Mouse (Mus musculus) intestine, embryonic 15.5 days (tissue): ENCODE measurements around the gene Kbtbd2. TPM values are rescaled to one million over a fixed set of nuclear protein-coding genes. Genes with fewer than 3 reads are reported as not detected.

Source experiments
- ATAC-seq: fragments of 200-750 bp; cut with Nextera tagmentation; 2 replicates; pipeline ENCODE4 v1.8.0; 2017; ENCODE audit warnings: moderate TSS enrichment, moderate library complexity
- H3K27ac ChIP-seq: fragments of 300-500 bp; sonication (generic); 2 replicates; pipeline ENCODE4 v1.5.1; 2015; ENCODE audit warnings: mild to moderate bottlenecking, inconsistent platforms
- H3K27me3 ChIP-seq: fragments of 300-500 bp; sonication (generic); replicated peaks from 2 replicates; pipeline ENCODE4 v1.6.1; 2015; ENCODE audit warnings: inconsistent platforms
- H3K36me3 ChIP-seq: fragments of 300-500 bp; sonication (generic); 2 replicates; pipeline ENCODE4 v1.6.1; 2015; ENCODE audit warnings: inconsistent platforms
- H3K4me1 ChIP-seq: fragments of 300-500 bp; sonication (generic); replicated peaks from 2 replicates; pipeline ENCODE4 v1.6.1; 2015; ENCODE audit warnings: inconsistent platforms
- H3K4me2 ChIP-seq: fragments of 300-500 bp; sonication (generic); replicated peaks from 2 replicates; pipeline ENCODE4 v1.6.1; 2015; ENCODE audit warnings: mild to moderate bottlenecking, inconsistent platforms
- H3K4me3 ChIP-seq: fragments of 300-500 bp; sonication (generic); replicated peaks from 2 replicates; pipeline ENCODE4 v1.5.1; 2015; ENCODE audit warnings: inconsistent platforms
- H3K9ac ChIP-seq: fragments of 300-500 bp; sonication (generic); 2 replicates; pipeline ENCODE4 v1.6.1; 2015; ENCODE audit warnings: inconsistent platforms
- H3K9me3 ChIP-seq: fragments of 300-500 bp; sonication (generic); 2 replicates; pipeline ENCODE4 v1.6.1; 2016; ENCODE audit warnings: inconsistent platforms
- WGBS: fragments of 180-500 bp; shearing (Covaris S2); methylation state at CpG from one replicate; pipeline ENCODE4 v1.1.7; 2015; 5-methylcytosine and 5-hydroxymethylcytosine counted together
- polyA plus RNA-seq: library from polyadenylated mRNA; unstranded; fragments of >200 nt; fragmentation: Nextera tagmentation; extraction: Ambion mirVana; gene quantifications from 2 replicates; pipeline ENCODE4 v1.2.1, GENCODE M21; 2015

The Kbtbd2 gene
- polyA plus RNA-seq, 1 experiment from 2014 or later, result 20.9 TPM

GRCm38 (mm10) chr6:56783561-56784272, 13.9 kb downstream of the Kbtbd2 start:
- Histone ChIP-seq H3K4me2 (peak overlapping the region; percentile 25), H3K4me1 (peaks cover 13% of the 10 kb centered on the region; the same call in 1 of the 2 replicates), H3K9ac (no peak overlapping the region), H3K27me3 (no peaks in the 10 kb centered on the region), H3K9me3 (no peaks in the 10 kb centered on the region), H3K36me3 (peaks cover 26% of the 10 kb centered on the region), H3K4me3 (no peak overlapping the region), H3K27ac (peak overlapping the region; percentile 72)
- WGBS, result 61% methylated on average over 4 of the region's 4 CpGs
- ATAC-seq, result peak; percentile 88

GRCm38 (mm10) chr6:56779636-56780035, 18.0 kb downstream of the Kbtbd2 start:
- H3K27ac ChIP-seq, result no peak overlapping the region
- H3K9ac ChIP-seq, result no peak overlapping the region
- H3K27me3 ChIP-seq, result no peaks in the 10 kb centered on the region
- 0 out of 2 replicates have a peak, but pooled peaks cover 11% of the 10 kb centered on the region for H3K4me1 ChIP-seq
- H3K36me3 ChIP-seq, result peaks cover 26% of the 10 kb centered on the region
- no peak overlapping the region for H3K4me2 ChIP-seq
- 94% methylated on average over 5 of the region's 5 CpGs for WGBS
- H3K4me3 ChIP-seq, result no peak overlapping the region
- no peak for ATAC-seq
- no peaks in the 10 kb centered on the region for H3K9me3 ChIP-seq

GRCm38 (mm10) chr6:56775816-56776215, 21.8 kb downstream of the Kbtbd2 start:
- Histone ChIP-seq H3K4me2 (no peak overlapping the region), H3K9me3 (no peaks in the 10 kb centered on the region), H3K4me3 (no peak overlapping the region), H3K36me3 (peaks cover 20% of the 10 kb centered on the region), H3K9ac (no peak overlapping the region), H3K27me3 (no peaks in the 10 kb centered on the region), H3K27ac (no peak overlapping the region), H3K4me1 (0 out of 2 replicates have a peak, but pooled peaks cover 4% of the 10 kb centered on the region)
- 35% methylated on average over 3 of the region's 3 CpGs for WGBS
- no peak for ATAC-seq

GRCm38 (mm10) chr6:56765696-56766095, 31.9 kb downstream of the Kbtbd2 start:
- Histone ChIP-seq H3K9ac (no peak overlapping the region), H3K4me2 (no peak overlapping the region), H3K4me1 (no peaks in the 10 kb centered on the region), H3K4me3 (no peak overlapping the region), H3K27ac (no peak overlapping the region), H3K9me3 (no peaks in the 10 kb centered on the region), H3K27me3 (no peaks in the 10 kb centered on the region), H3K36me3 (no peaks in the 10 kb centered on the region)
- ATAC-seq, result no peak
- 87% methylated on average over 4 of the region's 4 CpGs for WGBS

GRCm38 (mm10) chr6:56765265-56765664, 32.3 kb downstream of the Kbtbd2 start:
- H3K36me3 ChIP-seq, result no peaks in the 10 kb centered on the region
- no peak overlapping the region for H3K4me2 ChIP-seq
- H3K27me3 ChIP-seq, result no peaks in the 10 kb centered on the region
- no peaks in the 10 kb centered on the region for H3K9me3 ChIP-seq
- no peaks in the 10 kb centered on the region for H3K4me1 ChIP-seq
- H3K4me3 ChIP-seq, result no peak overlapping the region
- no peak overlapping the region for H3K9ac ChIP-seq
- no peak overlapping the region for H3K27ac ChIP-seq
- no peak for ATAC-seq
- WGBS, result 83% methylated on average over 3 of the region's 3 CpGs

- Histone ChIP-seq H3K36me3 (peaks cover 8% of the 10 kb centered on the region), H3K27me3 (no peaks in the 10 kb centered on the region), H3K4me1 (no peaks in the 10 kb centered on the region), H3K27ac (no peak overlapping the region), H3K9me3 (no peaks in the 10 kb centered on the region), H3K4me2 (no peak overlapping the region), H3K4me3 (no peak overlapping the region), H3K9ac (no peak overlapping the region)
- no peak for ATAC-seq
- WGBS, result 81% methylated on average over 1 of the region's 1 CpGs
Measured at GRCm38 (mm10) chr6:56759324-56759723, 38.3 kb downstream of the Kbtbd2 start.

GRCm38 (mm10) chr6:56756117-56756516, 41.5 kb downstream of the Kbtbd2 start:
- Histone ChIP-seq H3K36me3 (peaks cover 8% of the 10 kb centered on the region), H3K4me2 (no peak overlapping the region), H3K9ac (no peak overlapping the region), H3K9me3 (no peaks in the 10 kb centered on the region), H3K4me3 (no peak overlapping the region), H3K27ac (no peak overlapping the region), H3K27me3 (no peaks in the 10 kb centered on the region), H3K4me1 (no peaks in the 10 kb centered on the region)
- no peak for ATAC-seq
- WGBS, result 77% methylated on average over 1 of the region's 1 CpGs

- no peak overlapping the region for H3K27ac ChIP-seq
- H3K4me3 ChIP-seq, result no peak overlapping the region
- peaks cover 8% of the 10 kb centered on the region for H3K36me3 ChIP-seq
- ATAC-seq, result no peak
- no peaks in the 10 kb centered on the region for H3K4me1 ChIP-seq
- no peak overlapping the region for H3K4me2 ChIP-seq
- WGBS, result 97% methylated on average over 3 of the region's 3 CpGs
- no peaks in the 10 kb centered on the region for H3K9me3 ChIP-seq
- no peaks in the 10 kb centered on the region for H3K27me3 ChIP-seq
- H3K9ac ChIP-seq, result no peak overlapping the region
Measured at GRCm38 (mm10) chr6:56753719-56754118, 43.9 kb downstream of the Kbtbd2 start.

- no peak overlapping the region for H3K9ac ChIP-seq
- no peak overlapping the region for H3K4me3 ChIP-seq
- H3K9me3 ChIP-seq, result no peaks in the 10 kb centered on the region
- no peak overlapping the region for H3K4me2 ChIP-seq
- ATAC-seq, result 0 out of 2 replicates have a peak, but pooled peaks have one; percentile 15
- WGBS, result 79% methylated on average over 5 of the region's 5 CpGs
- peaks cover 9% of the 10 kb centered on the region; the same call in 1 of the 2 replicates for H3K36me3 ChIP-seq
- no peak overlapping the region for H3K27ac ChIP-seq
- no peaks in the 10 kb centered on the region for H3K4me1 ChIP-seq
- no peaks in the 10 kb centered on the region for H3K27me3 ChIP-seq
Measured at GRCm38 (mm10) chr6:56745950-56746543, 51.6 kb downstream of the Kbtbd2 start.

- Histone ChIP-seq H3K4me2 (no peak overlapping the region), H3K36me3 (peaks cover 18% of the 10 kb centered on the region), H3K27me3 (no peaks in the 10 kb centered on the region), H3K9ac (no peak overlapping the region), H3K27ac (no peak overlapping the region), H3K4me3 (no peak overlapping the region), H3K4me1 (no peaks in the 10 kb centered on the region), H3K9me3 (no peaks in the 10 kb centered on the region)
- no peak for ATAC-seq
- 88% methylated on average over 2 of the region's 2 CpGs for WGBS
Measured at GRCm38 (mm10) chr6:56732545-56732944, 65.1 kb downstream of the Kbtbd2 start.
